Mouse (Mus musculus): ENCODE measurements around the gene Chit1. TPM values are rescaled to one million over a fixed set of nuclear protein-coding genes. Genes with fewer than 3 reads are reported as not detected.
A peak's percentile ranks its signal among the peaks of the same experiment; 100 is the strongest.

Gene Chit1
- polyA plus RNA-seq, 1 experiment = 14.1 TPM

DNA sequence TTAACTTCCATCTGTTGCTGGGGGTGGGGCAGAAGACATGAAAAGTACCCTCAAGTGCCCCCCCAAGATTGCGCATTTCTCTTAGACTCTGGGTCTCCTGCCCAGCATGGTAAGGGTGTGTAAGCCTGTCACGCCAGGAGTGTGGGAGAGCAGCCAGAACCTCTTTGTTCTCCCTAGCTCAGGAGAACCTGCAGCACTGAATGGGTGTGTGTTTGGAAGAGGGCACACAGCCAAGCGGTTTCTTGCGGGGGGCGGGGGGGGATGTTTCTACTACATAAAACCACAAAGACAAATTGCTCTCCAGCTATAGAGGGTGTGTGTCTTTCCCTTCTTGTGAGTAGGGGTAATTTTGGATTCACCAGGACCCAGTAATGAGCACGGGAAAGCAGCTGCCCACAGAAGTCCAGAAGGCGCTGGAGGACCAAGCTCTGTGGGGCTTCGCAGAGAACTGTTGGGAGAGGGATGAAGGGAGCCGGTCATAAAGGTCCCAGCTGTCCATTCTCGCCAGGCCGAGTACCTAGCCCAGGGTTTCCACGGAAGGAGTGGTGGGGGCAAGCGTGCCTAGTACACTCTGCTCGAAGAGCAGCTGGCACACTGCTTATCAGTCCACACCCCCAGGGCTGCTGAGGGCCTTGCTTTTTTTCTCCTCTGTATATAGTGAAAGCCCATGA lies 14.6 kb upstream of the Chit1 start:
- TF ChIP-seq POLR2A (IDR thresholded peaks at IDR 0.05; ENCODE audit: borderline replicate concordance, extremely low read depth, low read depth, low read length) (peak; percentile 16; the same call in 1 of the 2 replicates), CTCF (IDR thresholded peaks at IDR 0.05; ENCODE audit: insufficient read depth, low read length) (no peak)
- H3K4me1 ChIP-seq (ENCODE audit: control insufficient read depth, insufficient read depth, low read length) = peaks cover 53% of the 10 kb centered on the region
- H3K4me3 ChIP-seq (replicated peaks; ENCODE audit: extremely low read depth, low read depth, low read length) = no peak overlapping the region
- 13% methylated on average over 14 of the region's 14 CpGs for WGBS
- peak; percentile 68 for DNase-seq

DNA sequence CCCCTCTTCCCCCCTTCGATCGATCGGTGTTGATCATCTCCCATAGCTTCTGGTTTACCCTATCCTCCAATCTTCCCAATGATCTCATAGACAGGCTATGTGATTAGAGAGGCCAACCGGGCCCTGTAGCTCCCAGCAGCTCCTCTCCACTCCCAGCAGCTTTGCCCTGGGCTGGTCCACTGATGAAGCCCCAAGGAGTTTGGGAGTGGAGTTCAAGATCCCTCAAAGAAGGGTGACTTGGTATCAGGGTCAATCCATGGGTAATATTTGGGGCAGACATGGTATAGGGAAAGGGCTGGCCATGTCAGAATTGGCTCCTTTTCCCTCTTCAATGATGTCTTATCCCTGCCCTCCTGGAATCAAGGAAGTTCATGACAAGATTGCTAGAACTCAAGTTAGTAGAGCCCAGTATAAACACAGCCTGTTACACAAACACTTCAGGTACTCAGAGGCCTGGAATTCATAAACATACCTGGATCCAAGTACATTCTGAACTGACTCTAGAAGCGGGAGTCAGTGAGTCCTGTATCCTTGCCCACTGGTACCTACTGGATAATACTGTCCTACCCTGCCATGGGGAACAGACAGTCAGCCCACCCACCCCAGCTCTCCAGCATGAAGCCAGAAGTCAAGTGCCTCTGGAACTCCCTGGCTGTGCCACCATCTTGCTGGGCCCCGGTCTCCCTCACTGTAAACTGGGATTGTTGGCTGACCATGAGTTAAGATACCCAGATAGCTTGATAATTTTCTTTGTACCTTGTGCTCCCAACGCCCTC lies 13.8 kb upstream of the Chit1 start:
- Histone ChIP-seq H3K4me1 (ENCODE audit: control insufficient read depth, insufficient read depth, low read length) (peaks cover 51% of the 10 kb centered on the region), H3K4me3 (replicated peaks; ENCODE audit: extremely low read depth, low read depth, low read length) (no peak overlapping the region)
- DNase-seq = peak; percentile 52
- 70% methylated on average over 7 of the region's 7 CpGs for WGBS
- TF ChIP-seq POLR2A (IDR thresholded peaks at IDR 0.05; ENCODE audit: borderline replicate concordance, extremely low read depth, low read depth, low read length) = 0 out of 2 replicates have a peak, but pooled peaks have one; percentile 18
- TF ChIP-seq CTCF (IDR thresholded peaks at IDR 0.05; ENCODE audit: insufficient read depth, low read length) = no peak

DNA sequence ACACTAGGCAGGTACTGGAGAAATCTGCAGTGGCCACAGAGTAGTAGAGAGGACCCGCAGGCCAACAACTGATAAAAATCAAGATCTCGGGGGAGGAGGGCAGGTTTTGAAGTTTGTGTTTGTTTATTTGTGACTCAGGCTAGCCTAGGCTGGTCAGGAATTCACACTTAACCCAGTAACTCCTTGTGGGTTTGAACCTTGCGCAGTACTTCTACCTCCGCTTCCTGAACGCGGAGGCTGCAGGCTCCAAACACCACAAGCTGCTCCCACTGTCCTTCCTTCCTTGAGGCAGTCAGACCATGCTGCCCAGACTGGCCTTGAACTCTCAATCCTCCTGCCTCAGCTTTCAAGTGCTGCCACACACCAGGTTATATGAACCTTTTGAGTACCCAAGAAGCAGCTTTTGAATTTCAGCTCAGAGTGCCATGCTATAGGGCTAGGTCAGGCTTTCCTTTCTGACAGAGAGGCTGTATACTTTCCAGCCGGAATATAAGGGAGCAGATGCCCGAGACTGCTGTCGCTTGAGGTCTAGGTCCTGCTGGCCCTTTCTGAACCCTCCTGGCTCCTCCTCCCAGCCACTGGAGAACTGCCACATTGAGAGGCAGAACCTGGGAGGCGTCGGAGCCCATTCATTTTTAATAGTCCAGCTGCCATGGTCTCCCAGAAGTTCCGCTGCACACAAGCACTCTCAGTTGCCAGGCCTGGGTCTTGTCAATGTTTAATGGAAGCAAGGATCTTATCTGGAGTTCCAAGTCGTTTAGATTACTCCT lies 12.9 kb upstream of the Chit1 start:
- DNase-seq = peak; percentile 72
- 26% methylated on average over 13 of the region's 13 CpGs for WGBS
- H3K4me3 ChIP-seq (replicated peaks; ENCODE audit: extremely low read depth, low read depth, low read length) = peak overlapping the region; percentile 2
- H3K4me1 ChIP-seq (ENCODE audit: control insufficient read depth, insufficient read depth, low read length) = peaks cover 47% of the 10 kb centered on the region
- TF ChIP-seq POLR2A (IDR thresholded peaks at IDR 0.05; ENCODE audit: borderline replicate concordance, extremely low read depth, low read depth, low read length) = peak; percentile 18; the same call in 1 of the 2 replicates
- TF ChIP-seq CTCF (IDR thresholded peaks at IDR 0.05; ENCODE audit: insufficient read depth, low read length) = no peak

DNA sequence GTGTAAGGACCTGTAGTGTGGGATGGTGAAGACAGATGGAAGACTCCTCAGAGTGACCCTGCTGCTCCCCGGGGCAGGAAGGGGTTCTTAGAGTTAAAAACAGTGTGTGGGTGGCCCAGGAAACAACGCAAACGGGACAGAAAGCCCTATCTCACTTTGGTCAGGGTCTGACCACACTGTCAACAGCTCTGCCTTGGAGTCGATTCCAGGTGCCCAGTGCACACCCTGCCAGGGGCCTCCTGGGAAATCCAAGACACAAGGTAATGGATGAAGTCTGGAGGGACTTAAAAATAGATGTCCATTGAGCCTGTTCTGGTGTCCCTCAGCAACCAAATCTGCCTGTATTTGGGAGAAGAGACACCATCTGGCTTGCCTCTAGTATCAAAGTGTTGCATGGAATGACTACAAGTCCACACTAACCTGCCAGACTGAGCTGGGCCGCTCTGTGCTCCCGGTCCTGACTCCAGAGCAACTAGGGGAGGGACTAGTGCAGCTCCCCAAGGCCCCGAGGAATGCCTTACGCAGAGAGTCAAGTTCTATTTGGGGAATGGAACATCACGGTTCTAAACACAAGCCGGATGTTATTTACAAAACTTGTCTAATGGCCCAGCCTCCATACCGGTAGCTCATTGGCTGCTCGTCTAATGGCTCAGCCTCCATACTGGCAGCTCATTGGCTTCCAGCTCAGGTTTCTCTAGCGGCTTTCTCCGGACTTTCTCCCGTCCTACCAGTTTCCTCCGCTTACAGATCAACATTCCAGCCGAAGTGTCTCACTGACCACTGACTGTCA lies 12.1 kb upstream of the Chit1 start:
- WGBS = 2% methylated on average over 17 of the region's 17 CpGs
- DNase-seq = peak; percentile 82
- peak; percentile 98; the same call in 1 of the 2 replicates for TF ChIP-seq POLR2A (IDR thresholded peaks at IDR 0.05; ENCODE audit: borderline replicate concordance, extremely low read depth, low read depth, low read length)
- TF ChIP-seq CTCF (IDR thresholded peaks at IDR 0.05; ENCODE audit: insufficient read depth, low read length) = no peak
- Histone ChIP-seq H3K4me3 (replicated peaks; ENCODE audit: extremely low read depth, low read depth, low read length) (peak overlapping the region; percentile 58), H3K4me1 (ENCODE audit: control insufficient read depth, insufficient read depth, low read length) (peaks cover 40% of the 10 kb centered on the region)

DNA sequence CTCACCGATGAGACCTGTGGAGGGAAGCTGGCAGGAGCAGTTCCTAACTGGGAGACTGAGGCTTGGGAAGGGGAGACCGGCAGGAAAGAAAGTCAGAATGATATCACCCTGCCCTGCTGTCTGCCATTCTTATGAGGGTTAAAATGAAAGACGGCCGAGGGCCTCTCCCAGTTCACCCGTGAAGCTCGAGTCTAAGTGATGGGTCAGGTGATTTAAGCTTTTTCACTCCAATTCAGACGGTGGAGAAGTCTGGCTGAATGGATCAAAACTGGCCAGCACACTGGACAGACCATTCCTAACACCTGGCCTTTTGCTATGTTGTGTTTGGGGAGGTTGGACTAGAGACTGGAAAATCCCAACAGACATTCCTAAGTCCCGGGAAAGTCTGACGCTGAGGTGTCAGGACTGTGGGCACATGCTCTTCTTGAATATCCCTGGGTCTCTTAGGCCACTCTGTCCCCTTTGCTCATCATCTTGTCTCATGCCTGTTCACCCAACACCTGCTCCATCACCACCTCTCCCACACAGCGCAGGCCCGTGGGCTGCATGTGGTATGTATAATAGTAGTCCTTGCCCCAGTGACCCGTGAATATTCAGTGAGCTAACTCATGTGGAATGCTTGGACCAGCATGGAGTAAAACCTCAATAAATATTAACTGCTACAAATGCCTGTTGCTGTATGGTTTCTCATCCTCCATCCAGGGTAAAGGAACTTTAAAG lies 11.4 kb upstream of the Chit1 start:
- H3K4me3 ChIP-seq (replicated peaks; ENCODE audit: extremely low read depth, low read depth, low read length) = peak overlapping the region; percentile 58
- H3K4me1 ChIP-seq (ENCODE audit: control insufficient read depth, insufficient read depth, low read length) = peaks cover 34% of the 10 kb centered on the region
- WGBS = 15% methylated on average over 12 of the region's 12 CpGs
- no peak for DNase-seq
- TF ChIP-seq CTCF (IDR thresholded peaks at IDR 0.05; ENCODE audit: insufficient read depth, low read length) (no peak), POLR2A (IDR thresholded peaks at IDR 0.05; ENCODE audit: borderline replicate concordance, extremely low read depth, low read depth, low read length) (peak; percentile 90; the same call in 1 of the 2 replicates)

DNA sequence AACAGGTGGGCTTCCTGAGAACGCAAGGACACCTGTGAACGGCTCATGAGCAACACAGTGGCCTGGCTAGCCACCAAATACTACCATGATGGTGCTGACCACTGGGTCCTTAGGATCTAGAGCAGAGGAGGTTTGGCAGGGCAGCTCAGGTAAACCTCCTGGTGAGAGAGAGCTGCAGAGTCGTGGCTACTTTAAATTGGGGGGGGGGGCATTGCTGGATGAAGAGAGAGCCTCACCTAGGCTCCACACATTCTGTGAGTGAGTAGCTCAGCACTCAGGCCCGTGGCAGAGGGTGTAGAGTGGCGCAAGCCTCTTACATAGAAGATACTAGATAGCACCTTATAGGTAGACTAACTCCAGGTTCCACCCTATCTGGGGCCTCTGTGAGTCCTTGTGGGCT lies 10.6 kb upstream of the Chit1 start:
- TF ChIP-seq CTCF (IDR thresholded peaks at IDR 0.05; ENCODE audit: insufficient read depth, low read length) (no peak), POLR2A (IDR thresholded peaks at IDR 0.05; ENCODE audit: borderline replicate concordance, extremely low read depth, low read depth, low read length) (no peak)
- Histone ChIP-seq H3K4me3 (replicated peaks; ENCODE audit: extremely low read depth, low read depth, low read length) (no peak overlapping the region), H3K4me1 (ENCODE audit: control insufficient read depth, insufficient read depth, low read length) (peaks cover 34% of the 10 kb centered on the region)
- DNase-seq = no peak
- 78% methylated on average over 5 of the region's 5 CpGs for WGBS

DNA sequence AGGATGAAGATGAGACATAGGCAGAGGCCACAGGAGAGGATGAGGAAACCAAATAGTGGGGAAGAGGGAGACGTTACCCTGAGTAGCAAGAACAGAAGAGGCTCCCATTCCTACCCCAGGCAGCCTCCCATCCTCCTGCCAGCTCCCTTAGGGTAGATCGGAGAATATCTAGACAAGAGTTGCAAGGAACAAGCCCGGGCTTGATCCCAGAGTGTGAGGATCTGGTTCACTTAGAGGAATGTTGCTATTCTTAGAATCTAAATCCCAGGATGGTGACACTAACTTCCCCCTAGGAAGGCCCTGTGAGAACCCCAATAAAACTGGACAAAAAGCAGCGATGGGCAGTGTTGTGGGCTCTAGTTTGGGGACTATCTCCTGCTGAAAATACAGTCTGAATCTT lies 10.1 kb upstream of the Chit1 start:
- 76% methylated on average over 4 of the region's 4 CpGs for WGBS
- peaks cover 32% of the 10 kb centered on the region for H3K4me1 ChIP-seq (ENCODE audit: control insufficient read depth, insufficient read depth, low read length)

DNA sequence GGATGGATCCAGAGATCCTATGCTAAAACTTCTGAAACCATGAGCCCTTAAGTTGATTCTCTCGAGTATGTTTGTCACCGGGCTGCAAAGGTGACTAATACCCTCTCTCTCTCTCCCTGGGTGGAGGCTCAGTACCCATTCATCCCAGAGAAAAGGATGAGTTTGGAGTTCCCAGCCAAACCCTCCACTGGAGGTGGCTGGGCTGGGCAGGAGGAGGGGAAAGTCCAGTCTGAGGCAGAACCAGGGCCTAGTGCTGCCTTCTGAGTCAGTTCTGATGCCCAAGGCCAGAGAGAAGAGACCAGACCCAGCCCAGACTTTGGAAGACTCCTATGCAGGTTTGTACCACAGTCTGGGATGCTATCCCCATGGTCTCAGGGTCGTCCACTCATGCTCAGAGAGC lies 9.4 kb upstream of the Chit1 start:
- TF ChIP-seq CTCF (IDR thresholded peaks at IDR 0.05; ENCODE audit: insufficient read depth, low read length) (no peak), POLR2A (IDR thresholded peaks at IDR 0.05; ENCODE audit: borderline replicate concordance, extremely low read depth, low read depth, low read length) (no peak)
- Histone ChIP-seq H3K4me3 (replicated peaks; ENCODE audit: extremely low read depth, low read depth, low read length) (no peak overlapping the region), H3K4me1 (ENCODE audit: control insufficient read depth, insufficient read depth, low read length) (peaks cover 29% of the 10 kb centered on the region)
- WGBS = 85% methylated on average over 3 of the region's 3 CpGs
- no peak for DNase-seq

More for the DNA sequence above, 10.1 kb upstream of the Chit1 start:
- no peak for DNase-seq
- H3K4me3 ChIP-seq (replicated peaks; ENCODE audit: extremely low read depth, low read depth, low read length) = no peak overlapping the region
- TF ChIP-seq CTCF (IDR thresholded peaks at IDR 0.05; ENCODE audit: insufficient read depth, low read length) (no peak), POLR2A (IDR thresholded peaks at IDR 0.05; ENCODE audit: borderline replicate concordance, extremely low read depth, low read depth, low read length) (no peak)

Measured in lung, adult 2 months (tissue).